Mouse (Mus musculus) frontal cortex, adult 2 months (tissue): ENCODE results near the gene Galnt10. TPM values are rescaled to one million over a fixed set of nuclear protein-coding genes. Genes with fewer than 3 reads are reported as not detected.
"Not testable (repeated sequence)": the region's sequence is repeated elsewhere in the genome, so short reads cannot be mapped to it uniquely, and the experiment has no call there.

Experiments
- DNase-seq, 2 experiments: peaks; one replicate each; pipeline ENCODE4 v3.0.0; 2022; ENCODE audit warnings: low spot score in 1 of 2; ENCODE audit errors: extremely low spot score in 1 of 2
- polyA plus RNA-seq: library from polyadenylated mRNA; depleted of rRNA; stranded (reverse); fragments of >200 nt; gene quantifications from 2 replicates; pipeline ENCODE4 v1.2.3, GENCODE M21; 2012

Gene Galnt10
- polyA plus RNA-seq, 1 experiment, result 9.7 TPM

GRCm38 (mm10) chr11:57813641-57814040 lies 168.4 kb downstream of the Galnt10 start:
- no peak for DNase-seq

GRCm38 (mm10) chr11:57818189-57818588 lies 172.9 kb downstream of the Galnt10 start:
- no peak for DNase-seq

- peak; percentile 20 to 85 for DNase-seq
Measured at GRCm38 (mm10) chr11:57819999-57820581, 174.8 kb downstream of the Galnt10 start.

- not testable (repeated sequence) for DNase-seq
Measured at GRCm38 (mm10) chr11:57823159-57823558, 177.9 kb downstream of the Galnt10 start.

GRCm38 (mm10) chr11:57823714-57824113 lies 178.5 kb downstream of the Galnt10 start:
- no peak for DNase-seq

GRCm38 (mm10) chr11:57825234-57825633 lies 180.0 kb downstream of the Galnt10 start:
- DNase-seq, result not testable (repeated sequence)

- DNase-seq, result no peak
Measured at GRCm38 (mm10) chr11:57827048-57827914, 182.0 kb downstream of the Galnt10 start.

- no peak for DNase-seq
Measured at GRCm38 (mm10) chr11:57827915-57828545, 182.8 kb downstream of the Galnt10 start.

DNA sequence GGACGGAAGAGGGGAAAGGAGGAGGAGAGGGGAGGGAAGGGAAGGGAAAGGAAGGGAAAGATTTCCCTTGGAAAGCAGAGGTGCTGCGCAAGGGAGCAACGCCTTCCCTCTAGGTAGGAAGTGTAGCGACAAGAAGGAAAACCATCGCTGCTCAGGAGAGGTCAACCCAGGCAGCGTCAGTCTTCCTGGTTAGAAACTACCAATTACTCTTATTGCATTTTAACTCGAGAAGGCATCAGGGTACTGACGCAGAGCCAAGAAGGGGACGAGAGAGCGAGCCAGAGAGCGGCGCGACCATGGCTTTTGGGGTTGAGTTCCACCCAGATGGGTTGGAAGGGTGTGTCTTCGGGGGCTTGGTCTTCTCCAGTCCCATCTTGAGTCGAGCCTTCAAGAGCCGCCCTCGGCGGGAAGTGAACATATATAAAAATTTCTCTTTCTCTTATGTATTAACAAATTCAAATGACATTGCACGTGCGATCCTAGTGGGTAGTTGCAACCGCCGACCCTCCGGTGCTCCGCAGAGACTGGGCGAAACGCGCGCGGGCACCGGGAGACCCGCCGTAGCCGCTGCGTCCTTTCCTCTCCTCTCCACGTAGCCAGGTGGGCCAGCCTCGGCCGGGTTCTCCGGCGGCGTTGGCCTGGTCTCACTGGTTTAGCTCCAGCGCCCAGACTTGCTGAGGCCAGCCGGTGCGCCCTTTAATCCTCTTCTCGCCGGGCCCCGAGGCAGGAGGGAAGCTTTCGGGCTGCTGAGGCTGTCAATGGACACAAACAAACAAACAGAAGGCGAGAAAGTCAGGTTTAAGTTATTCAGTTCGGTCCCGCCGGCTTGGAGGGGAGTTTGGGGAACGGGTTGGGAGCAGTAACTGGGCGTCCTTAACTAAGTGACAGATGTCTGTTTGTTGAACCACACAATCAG lies 184.0 kb downstream of the Galnt10 start:
- DNase-seq, result no peak

DNA sequence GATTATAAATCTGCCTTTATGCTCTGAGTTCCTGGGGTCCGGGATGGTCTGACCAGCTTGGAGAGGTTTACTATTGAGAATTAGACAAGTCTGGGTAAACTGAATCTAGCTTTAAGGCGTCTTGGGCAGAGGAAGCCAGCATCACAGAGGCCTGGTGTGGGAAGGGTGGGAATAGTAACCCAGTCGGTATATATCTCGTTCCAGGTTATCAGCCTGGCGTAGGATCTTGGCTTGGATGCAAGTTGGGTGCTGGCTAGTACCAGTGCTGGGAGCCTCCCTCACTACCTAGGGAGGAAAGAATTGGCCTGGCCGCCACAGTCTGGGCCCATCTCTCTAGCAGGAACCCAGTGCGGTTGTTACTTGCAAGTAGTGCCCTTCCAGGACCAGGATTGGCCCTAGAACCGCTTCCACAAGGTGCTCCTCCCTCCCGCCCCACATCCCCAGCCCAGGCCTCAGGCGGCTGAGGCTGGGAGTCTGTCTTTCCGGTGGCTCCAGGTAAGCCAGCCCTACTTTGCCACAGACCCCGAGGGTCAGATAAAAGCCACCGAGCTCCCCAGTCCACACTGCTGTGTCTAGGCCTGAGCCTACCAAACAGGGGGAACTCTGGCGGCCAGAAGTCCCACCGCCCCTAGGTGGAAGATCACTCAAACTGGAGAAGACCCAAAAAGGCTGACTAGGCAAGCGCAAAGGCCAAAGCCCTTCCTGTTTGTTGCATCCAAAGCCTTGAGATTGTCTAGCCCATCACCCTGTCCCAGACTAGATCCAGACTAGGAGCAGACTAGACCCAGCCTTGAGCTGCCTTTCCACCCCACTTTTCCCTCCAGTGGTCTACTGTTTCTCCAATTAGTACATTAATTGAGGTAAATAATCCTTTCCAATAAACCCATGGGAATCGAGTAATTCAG lies 184.9 kb downstream of the Galnt10 start:
- no peak for DNase-seq

GRCm38 (mm10) chr11:57831281-57831781 lies 186.1 kb downstream of the Galnt10 start:
- no peak for DNase-seq

DNA sequence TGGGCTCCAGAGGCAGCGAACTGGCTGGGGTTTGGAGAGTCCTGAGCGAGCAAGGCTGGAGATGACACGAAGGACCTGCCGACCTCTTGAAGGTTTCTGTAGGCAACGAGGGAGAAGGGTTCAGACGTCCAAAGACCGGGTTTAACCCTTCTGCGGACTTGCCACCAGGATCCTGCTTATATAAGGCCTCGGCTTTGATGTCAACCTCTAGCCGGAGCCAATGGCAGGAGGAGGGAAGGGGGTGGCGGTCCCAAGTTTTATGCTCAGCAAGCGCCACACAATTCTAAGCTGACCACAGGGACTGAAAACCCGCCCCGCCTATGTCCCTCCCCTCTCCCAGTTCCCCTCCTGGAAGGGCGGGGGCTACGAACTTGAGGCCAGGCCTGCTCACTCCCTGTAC lies 186.6 kb downstream of the Galnt10 start:
- no peak for DNase-seq

DNA sequence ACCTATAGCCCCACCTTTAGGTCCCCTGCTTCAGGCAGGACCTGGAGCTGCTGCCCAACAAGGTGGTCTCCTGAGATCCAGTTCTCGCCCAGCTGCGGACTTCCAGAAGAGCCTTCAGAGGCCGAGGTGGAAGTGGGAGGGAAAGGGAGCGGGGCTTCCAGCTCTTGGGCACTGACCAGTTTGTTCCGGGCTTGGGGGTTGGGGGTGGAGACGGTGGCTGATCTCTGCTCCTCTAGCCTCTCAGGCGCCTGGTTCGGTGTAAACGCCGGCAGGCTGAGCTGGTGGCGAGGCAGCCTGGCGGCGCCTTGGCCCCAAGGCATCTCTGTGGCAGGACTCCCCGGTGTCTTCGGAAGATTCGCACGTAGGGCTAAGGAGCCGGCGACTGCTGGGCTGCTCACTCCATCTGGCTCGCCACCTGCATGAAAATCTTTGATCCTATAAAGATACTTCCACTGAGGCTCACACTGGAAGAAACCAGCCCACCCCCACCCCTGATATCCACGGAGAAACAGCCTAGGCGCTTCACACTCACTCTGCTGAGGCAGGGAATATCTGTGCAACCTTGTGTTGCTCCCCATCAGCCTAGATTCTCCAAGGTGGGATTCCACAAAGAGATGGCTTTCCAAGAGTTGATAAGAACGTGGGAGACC lies 187.4 kb downstream of the Galnt10 start, which contains the start of gene Hand1:
Hand1 (minus strand) TSS at position 267 of the 650 bp plus-strand sequence.
- no peak for DNase-seq

DNA sequence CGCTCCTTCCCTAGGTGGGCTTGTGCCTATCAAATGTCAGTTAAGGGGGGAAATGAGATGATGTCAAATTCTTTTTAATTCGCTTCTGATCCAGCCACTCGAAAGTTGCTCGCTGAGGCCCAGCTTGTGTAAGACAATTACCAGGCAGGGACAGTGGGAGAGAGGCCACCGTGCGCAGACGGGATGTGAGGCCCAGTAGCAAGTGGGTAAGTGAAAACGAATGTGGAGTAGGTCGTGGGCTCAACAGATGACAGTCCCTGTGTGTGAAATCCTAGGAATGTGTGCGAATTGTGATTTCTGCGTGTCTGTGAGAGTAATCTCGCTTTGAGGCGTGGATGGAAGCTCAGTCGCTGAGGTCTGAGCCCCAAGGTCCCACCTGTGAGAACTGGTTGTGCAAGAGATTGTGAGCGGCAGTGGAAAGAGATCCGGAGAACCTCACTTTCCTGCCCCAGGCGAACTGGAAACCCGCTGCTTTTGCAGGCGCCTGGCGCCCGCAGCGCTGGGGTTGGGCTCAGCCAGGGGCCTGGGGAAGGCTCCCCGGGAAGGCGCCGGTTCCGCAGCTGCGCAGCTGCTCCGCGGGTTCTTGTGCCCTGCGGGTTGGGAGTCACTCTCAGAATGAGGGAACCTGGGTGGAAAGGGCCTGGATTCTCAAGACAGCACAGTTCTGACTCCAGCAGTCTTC lies 188.2 kb downstream of the Galnt10 start:
- DNase-seq, result no peak

GRCm38 (mm10) chr11:57834031-57834430 lies 188.8 kb downstream of the Galnt10 start:
- DNase-seq, result no peak

- no peak for DNase-seq
Measured at GRCm38 (mm10) chr11:57835331-57835730, 190.1 kb downstream of the Galnt10 start.

- DNase-seq, result no peak
Measured at GRCm38 (mm10) chr11:57835931-57836330, 190.7 kb downstream of the Galnt10 start.

- no peak for DNase-seq
Measured at GRCm38 (mm10) chr11:57836401-57836800, 191.2 kb downstream of the Galnt10 start.
